Mouse (Mus musculus) frontal cortex, postnatal 25 days (tissue): ENCODE data around the gene Ubxn7.

Experiments
- DNase-seq, 2 experiments: peaks; one replicate each; pipeline ENCODE4 v3.0.0; 2022; ENCODE audit warnings: low spot score in 2 of 2

Ubxn7 gene

DNA sequence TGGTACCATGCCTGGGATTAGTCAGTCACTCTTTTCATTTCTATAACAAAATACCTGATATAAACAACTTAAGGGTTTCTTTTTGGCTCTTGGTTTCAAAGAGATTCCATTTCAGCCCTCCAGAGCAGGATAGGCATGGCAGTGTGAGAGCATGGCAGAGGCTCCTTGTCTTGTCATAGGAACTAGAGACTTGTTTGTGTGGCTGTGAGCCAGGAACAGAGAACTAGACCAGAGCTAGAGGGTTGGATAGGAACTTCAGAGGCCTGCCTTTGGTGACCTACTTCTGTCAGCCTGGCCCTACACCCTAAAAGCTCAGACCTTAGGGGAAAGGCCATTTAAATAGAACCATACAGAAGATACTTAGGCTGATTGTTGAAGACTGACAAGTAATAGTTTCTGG is 50.8 kb downstream of the Ubxn7 start:
- no peak for DNase-seq

DNA sequence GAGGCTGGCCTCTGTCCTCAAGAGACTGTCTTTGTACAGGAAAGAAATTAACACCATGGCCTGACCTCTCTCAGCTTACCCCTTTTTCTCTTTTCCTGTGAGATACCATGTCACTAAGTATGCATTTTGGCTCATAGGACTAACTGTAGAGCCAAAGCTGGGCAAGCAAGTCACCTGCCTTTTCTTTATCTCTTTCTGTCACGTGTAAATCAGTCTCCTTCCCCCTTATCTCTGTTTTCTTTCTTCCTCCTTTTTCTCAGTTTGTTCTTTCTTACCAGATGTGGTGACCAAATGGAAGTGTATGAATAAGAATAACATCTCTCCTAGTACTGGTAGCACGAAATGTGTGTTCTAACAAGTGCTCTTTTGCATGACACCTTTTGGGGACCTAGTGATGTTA is 52.8 kb downstream of the Ubxn7 start:
- no peak for DNase-seq

- no peak for DNase-seq
Observed at GRCm38 (mm10) chr16:32386826-32387225, 54.8 kb downstream of the Ubxn7 start.

DNA sequence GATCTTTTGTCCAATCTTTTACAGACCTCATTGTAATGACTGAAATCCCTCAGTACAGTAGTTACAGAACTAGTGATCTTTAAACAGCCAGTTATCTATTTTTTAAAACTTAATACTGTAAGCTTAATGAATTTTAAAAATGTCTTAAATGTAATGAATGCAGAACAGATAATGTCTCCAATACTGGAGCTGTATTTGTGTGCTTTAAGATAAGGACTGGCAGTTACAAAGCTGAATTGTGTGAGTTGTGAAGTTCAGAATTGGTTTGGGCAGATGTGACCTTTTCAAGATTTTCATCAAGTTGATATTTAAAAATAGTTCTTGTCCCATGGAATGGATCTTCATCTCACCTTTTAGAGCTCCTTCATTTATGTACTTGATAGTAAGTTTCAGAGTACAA is 57.0 kb downstream of the Ubxn7 start:
- DNase-seq, result no peak

GRCm38 (mm10) chr16:32389841-32390240 is 57.8 kb downstream of the Ubxn7 start:
- DNase-seq, result no peak

DNA sequence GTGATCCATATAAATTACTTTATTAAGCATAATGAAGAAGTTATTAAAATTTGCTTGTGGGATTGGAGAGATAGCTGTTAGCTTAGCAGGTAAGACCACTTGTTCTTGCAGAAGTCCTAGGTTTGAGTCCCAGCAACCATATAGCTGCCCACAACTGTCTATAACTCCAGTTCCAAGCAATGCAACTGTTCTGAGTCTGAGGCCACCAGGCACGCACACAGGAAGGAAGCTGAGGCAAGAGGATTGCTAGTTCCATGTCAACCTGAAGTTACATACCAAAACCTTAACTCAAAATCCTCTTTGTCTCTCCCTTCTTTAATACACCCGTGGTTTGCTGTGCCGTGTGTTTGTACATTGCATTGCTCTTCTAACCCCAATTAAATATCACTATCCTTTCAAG is 58.8 kb downstream of the Ubxn7 start:
- DNase-seq, result no peak

- DNase-seq, result no peak
Observed at GRCm38 (mm10) chr16:32395679-32396540, 63.9 kb downstream of the Ubxn7 start.

DNA sequence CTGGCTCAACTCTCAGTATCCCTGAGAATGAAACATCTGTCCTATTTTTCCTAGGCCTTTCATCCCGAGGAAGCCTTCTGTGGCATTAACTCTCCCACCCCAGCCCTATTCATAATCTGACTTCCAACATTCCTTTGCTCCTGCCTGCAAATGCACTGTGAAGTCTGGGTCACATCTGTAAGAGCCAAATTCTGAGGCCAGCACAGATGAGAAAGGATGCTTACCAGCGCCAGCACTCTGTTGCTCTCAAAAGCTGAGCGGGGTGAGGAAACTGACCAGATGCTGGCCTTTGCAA is 64.4 kb downstream of the Ubxn7 start:
- DNase-seq, result no peak

GRCm38 (mm10) chr16:32398206-32398605 is 66.1 kb downstream of the Ubxn7 start:
- DNase-seq, result no peak

- DNase-seq, result no peak
Observed at GRCm38 (mm10) chr16:32400267-32400666, 68.2 kb downstream of the Ubxn7 start, which contains the start of gene Tm4sf19. Gene Tm4sf19 (plus strand): TSS chr16:32400506.

DNA sequence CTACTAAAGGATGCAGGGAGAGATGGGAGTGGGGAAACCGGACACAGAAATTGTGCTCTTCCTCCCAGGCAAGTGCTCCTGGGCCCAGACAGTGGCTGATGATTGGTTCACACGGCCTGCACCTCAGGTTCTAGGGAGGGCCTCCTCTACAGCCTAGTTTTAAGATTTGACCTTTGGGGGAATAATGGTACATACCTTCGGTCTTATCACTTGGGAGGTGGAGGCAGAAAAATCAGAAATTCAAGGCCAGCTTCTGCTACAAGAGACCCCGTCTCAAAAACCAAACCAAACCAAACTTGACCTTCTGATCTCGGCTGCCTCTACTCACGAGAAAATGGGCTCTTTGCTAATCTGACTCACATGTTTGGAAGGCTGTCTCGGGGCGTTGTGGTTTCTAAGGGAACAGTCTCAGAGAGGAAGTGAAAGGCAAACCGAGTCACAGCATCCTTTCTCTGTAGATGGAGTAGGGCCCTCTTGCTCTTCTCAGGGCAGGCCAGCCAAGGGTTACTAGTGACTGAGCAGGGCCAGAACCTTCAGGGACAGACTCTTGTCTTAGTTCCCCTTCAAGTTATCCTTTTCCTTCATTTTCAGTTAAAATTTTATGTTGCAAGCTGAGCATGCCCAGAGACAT is 69.4 kb downstream of the Ubxn7 start:
- no peak for DNase-seq

- DNase-seq, result no peak
Observed at GRCm38 (mm10) chr16:32402818-32403217, 70.8 kb downstream of the Ubxn7 start.

DNA sequence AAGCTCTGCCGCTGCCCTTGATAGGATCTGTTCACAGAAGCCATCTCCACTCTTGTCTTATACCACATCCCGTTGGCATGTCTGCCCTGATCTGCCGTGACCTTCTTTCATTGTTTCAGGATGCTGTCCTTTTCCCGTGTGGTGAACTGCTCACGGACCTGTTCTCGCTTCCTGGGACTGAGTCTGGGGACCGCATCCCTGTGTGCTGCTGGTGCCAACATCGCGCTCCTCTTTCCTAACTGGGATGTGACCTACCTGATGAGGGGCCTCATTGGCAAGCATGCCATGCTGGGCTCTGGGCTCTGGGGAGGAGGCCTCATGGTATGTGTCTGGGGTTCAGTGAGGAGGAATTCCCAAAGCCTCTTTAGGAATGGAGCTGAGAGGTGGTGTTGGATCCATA is 73.7 kb downstream of the Ubxn7 start:
- no peak for DNase-seq

DNA sequence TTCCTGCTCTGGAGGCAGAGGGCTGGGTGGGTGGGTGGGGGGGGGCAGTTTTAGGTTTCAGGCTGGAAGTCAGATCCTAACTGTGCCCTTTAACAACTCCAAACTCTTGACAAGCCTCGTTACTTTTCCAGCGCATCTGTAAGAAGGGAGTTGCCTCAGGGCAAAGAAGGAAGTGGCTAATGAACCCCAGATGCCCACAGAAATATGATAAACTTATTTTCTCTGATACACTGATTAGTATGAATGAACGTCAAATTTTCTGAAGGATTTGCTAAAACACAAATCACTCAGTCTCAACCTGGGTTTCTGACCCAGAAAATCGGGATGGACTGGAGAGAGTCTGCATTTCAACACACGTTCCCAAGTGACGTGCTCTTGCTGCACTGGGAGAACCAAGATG is 74.6 kb downstream of the Ubxn7 start:
- no peak for DNase-seq

GRCm38 (mm10) chr16:32407730-32408129 is 75.7 kb downstream of the Ubxn7 start:
- no peak for DNase-seq

- no peak for DNase-seq
Observed at GRCm38 (mm10) chr16:32417457-32417856, 85.4 kb downstream of the Ubxn7 start.

GRCm38 (mm10) chr16:32419517-32420483 is 87.7 kb downstream of the Ubxn7 start, which contains the start of gene Tctex1d2:
Gene Tctex1d2 (plus strand): TSS chr16:32419702.
- peak; percentile 87 to 89 for DNase-seq

GRCm38 (mm10) chr16:32427506-32427905 is 95.4 kb downstream of the Ubxn7 start:
- no peak for DNase-seq

DNA sequence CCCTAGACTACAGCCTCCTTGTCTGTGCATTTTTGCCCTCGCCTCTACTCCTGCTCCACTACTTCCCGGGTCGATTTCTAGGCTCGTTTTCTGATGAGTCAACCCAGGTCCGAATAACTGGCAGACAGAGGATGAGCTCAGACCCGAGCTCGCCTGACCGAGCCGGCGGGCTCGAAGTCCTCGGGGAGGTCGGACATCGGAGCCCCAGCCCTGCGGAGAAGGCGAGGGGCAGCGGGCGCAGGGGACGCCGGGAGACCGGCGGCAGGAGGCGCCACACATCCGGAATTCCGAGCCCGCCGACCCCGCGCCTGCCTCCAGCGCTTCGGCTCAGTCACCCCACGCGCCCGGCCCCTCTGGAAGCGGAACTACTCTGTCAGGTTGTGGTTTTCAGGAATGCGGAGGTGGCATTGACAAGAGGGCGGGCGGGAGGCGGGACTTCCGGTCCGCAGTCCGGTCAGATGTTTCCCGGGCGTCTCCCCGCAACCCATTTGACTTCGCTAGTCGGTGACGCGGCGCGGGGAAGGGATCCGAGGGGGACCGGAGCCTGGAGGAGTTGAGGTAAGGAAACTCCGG is 98.5 kb downstream of the Ubxn7 start, which contains the start of gene Pcyt1a:
Gene Pcyt1a, plus strand, starts transcription at position 448 of the 573 bp plus-strand sequence.
- DNase-seq, result peak; percentile 70 to 81

- DNase-seq, result no peak
Observed at GRCm38 (mm10) chr16:32431047-32431591, 99.1 kb downstream of the Ubxn7 start.

GRCm38 (mm10) chr16:32431926-32432325 is 99.9 kb downstream of the Ubxn7 start:
- DNase-seq, result no peak
